Mouse (Mus musculus): ENCODE measurements at regions not wholly inside any gene's neighbourhood (a gene's known extent, or its start where the extent isn't known, plus 50 kb on each side); places are given as distances from the start of the nearest gene placed in this dataset.
A peak's percentile ranks its signal among the peaks of the same experiment; 100 is the strongest.
"Not testable (repeated sequence)": the region's sequence is repeated elsewhere in the genome, so short reads cannot be mapped to it uniquely, and the experiment has no call there.

- no peak for DNase-seq
These were observed 84.9 kb downstream of the Arl6ip6 start for GRCm38 (mm10) chr2:53276435-53276834.

GRCm38 (mm10) chr2:53301712-53302423 lies 110.3 kb downstream of the Arl6ip6 start:
- DNase-seq, result no peak

GRCm38 (mm10) chr2:53330680-53331079 lies 139.2 kb downstream of the Arl6ip6 start:
- DNase-seq, result peak in 1 of 2 experiments; percentile 21

GRCm38 (mm10) chr2:53359026-53359425 lies 167.5 kb downstream of the Arl6ip6 start:
- no peak for DNase-seq

- no peak for DNase-seq
These were observed 190.8 kb downstream of the Arl6ip6 start for GRCm38 (mm10) chr2:53382348-53382747.

GRCm38 (mm10) chr2:53384545-53385176 lies 193.1 kb downstream of the Arl6ip6 start:
- DNase-seq, result no peak

- DNase-seq, result no peak
These were observed 197.1 kb downstream of the Arl6ip6 start for GRCm38 (mm10) chr2:53388652-53389051.

- DNase-seq, result no peak
These were observed 222.9 kb downstream of the Arl6ip6 start for GRCm38 (mm10) chr2:53414471-53414870.

GRCm38 (mm10) chr2:53437046-53437815 lies 245.7 kb downstream of the Arl6ip6 start:
- no peak for DNase-seq

- peak in 1 of 2 experiments; percentile 9 for DNase-seq
These were observed 248.8 kb downstream of the Arl6ip6 start for GRCm38 (mm10) chr2:53440301-53440700.

- DNase-seq, result no peak
These were observed 268.7 kb downstream of the Arl6ip6 start for GRCm38 (mm10) chr2:53460265-53460664.

- no peak for DNase-seq
These were observed 282.9 kb downstream of the Arl6ip6 start for GRCm38 (mm10) chr2:53474455-53474854.

- not testable (repeated sequence) for DNase-seq
These were observed 287.5 kb downstream of the Arl6ip6 start for GRCm38 (mm10) chr2:53479051-53479450.

GRCm38 (mm10) chr2:53488301-53488700 lies 296.8 kb downstream of the Arl6ip6 start:
- no peak for DNase-seq

- no peak for DNase-seq
These were observed 299.5 kb downstream of the Arl6ip6 start for GRCm38 (mm10) chr2:53490805-53491585.

GRCm38 (mm10) chr2:53492788-53493187 lies 301.3 kb downstream of the Arl6ip6 start:
- DNase-seq, result no peak

GRCm38 (mm10) chr2:53501657-53502274 lies 310.2 kb downstream of the Arl6ip6 start:
- no peak for DNase-seq

GRCm38 (mm10) chr2:53502275-53502667 lies 310.7 kb downstream of the Arl6ip6 start:
- no peak for DNase-seq

- DNase-seq, result no peak
These were observed 350.6 kb downstream of the Arl6ip6 start for GRCm38 (mm10) chr2:53542097-53542496.

GRCm38 (mm10) chr2:53574007-53574406 lies 382.5 kb downstream of the Arl6ip6 start:
- DNase-seq, result no peak

GRCm38 (mm10) chr2:53605829-53606228 lies 414.3 kb downstream of the Arl6ip6 start:
- no peak for DNase-seq

- no peak for DNase-seq
These were observed 428.2 kb downstream of the Arl6ip6 start for GRCm38 (mm10) chr2:53619681-53620080.
